Mouse (Mus musculus) adrenal gland, adult 8-10 months (tissue): ENCODE data around the gene Clk2. TPM values are rescaled to one million over a fixed set of nuclear protein-coding genes. Genes with fewer than 3 reads are reported as not detected.
A peak's percentile ranks its signal among the peaks of the same experiment; 100 is the strongest.
"Not testable (repeated sequence)": the region's sequence is repeated elsewhere in the genome, so short reads cannot be mapped to it uniquely, and the experiment has no call there.

ENCODE experiments used
- DNase-seq: peaks from one replicate; pipeline ENCODE4 v3.0.0; 2022
- total RNA-seq, 4 experiments: library from RNA; stranded (reverse); gene quantifications; 2 replicates each; pipeline ENCODE4 v1.2.4; 2022

Gene Clk2
- total RNA-seq, 4 experiments from 2014 or later, result 55.2 to 85.7 (median 71.2) TPM

DNA sequence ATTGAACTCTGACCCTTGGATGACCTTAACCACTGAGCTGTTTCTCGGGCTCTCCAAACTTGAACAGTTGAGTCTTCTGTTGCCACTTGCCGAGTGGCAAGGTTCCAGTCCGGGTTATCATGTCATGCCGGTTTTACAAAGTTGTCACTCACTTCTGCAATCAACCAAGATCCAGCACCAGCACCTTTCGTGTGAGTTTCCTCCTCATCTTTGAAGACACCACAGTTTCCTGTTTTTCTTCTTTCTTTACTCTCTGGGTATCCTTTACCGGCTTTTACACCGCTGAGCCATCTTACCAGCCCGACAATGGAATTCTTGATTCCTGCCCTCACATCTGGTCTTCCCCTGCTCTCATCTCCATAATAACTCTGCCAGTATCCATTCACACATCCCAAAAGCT is 25.8 kb downstream of the Clk2 start:
- DNase-seq, result no peak

DNA sequence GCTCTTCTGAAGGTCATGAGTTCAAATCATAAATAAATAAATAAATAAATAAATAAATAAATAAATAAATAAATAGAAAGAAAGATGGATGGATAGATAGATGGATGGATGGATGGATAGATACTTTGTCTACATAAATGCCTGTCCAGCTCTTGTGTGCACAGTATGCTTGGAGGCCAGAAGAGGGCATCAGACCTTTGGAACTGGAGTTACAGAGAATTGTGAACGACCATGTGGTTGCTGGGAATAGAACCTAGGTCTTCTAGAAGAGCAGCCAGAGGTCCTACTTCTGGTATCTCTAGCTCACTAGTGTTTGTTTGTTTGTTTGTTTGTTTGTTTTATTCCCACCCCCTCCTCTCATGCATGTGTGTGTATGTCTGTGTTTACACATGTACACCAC is 28.8 kb downstream of the Clk2 start:
- DNase-seq, result no peak

DNA sequence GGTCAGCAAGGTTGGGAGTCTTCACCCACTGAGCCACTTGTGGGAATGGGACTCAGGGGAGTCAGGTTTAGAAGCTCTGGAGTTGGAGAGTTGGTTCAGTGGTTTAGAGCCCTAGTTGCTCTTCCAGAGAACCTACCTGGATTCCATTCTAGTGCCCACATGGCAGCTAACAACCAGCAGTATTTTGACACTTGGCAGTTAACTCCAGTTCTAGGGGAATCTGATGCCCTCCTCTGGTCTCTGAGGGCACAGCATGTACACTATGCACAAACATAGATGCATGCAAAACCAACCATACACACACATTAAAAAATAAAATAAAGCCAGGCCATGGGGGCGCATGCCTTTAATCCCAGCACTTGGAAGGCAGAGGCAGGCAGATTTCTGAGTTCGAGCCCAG is 29.3 kb downstream of the Clk2 start:
- no peak for DNase-seq

DNA sequence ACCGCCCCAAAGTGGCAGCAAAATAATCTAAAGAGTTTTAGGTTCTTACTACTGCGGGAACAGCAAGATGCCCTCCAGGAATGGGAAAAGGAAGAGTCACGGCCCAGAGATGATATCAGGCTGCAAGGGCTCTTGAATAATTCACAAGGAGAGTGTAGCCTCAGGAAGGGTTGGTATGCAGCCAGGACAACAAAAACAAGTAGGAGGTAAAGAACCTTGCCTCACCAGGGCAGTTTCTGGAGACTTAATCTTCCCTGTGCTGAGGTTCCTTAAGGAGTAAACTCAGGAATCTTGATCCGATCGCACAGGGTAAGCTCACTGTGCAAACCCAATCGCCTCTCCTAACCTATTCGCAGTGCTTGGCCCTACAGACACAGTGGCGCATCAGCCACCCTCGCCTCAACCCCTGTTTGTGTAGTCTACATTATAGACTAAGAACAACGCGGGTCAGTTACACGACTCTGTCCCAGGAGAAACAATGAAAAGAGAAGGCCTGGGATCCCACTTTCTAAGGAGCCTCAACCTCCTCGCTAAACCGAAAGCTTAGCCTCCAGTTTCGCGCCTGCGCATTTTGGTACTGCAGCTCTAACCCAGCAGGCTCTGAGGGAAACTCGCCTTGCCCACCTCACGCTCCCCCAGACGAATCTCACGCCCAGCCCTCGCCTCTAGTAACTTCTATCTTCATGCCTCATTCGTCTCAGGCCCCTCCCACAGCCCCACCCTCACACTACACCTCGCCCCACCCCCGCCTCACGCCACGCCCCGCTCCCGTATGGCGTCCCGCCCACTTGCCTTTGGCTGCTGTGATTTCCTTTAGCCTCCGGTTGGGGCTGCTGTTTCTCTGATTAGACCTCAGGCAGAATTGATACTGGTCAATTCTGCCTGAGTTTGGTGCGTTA is 31.6 kb downstream of the Clk2 start:
- peak; percentile 86 for DNase-seq

DNA sequence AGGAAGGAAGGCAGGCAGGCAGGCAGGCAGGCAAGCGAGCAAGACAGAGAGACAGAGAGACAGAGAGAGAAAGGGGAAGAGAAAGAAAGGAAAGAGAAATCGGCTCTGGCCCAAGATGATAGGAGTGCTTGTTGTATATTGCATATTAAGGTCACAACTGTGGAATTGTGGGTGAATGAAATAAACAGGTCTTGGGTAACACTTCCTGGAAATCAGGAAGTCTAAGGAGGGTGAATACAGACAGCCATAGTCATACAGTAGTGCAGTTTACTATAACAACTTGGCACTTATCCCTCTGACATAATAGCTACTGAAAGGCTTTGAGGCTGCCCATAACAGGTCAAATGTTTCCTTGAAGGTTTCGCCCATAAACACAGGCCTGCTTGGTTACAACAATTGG is 35.2 kb downstream of the Clk2 start:
- no peak for DNase-seq

DNA sequence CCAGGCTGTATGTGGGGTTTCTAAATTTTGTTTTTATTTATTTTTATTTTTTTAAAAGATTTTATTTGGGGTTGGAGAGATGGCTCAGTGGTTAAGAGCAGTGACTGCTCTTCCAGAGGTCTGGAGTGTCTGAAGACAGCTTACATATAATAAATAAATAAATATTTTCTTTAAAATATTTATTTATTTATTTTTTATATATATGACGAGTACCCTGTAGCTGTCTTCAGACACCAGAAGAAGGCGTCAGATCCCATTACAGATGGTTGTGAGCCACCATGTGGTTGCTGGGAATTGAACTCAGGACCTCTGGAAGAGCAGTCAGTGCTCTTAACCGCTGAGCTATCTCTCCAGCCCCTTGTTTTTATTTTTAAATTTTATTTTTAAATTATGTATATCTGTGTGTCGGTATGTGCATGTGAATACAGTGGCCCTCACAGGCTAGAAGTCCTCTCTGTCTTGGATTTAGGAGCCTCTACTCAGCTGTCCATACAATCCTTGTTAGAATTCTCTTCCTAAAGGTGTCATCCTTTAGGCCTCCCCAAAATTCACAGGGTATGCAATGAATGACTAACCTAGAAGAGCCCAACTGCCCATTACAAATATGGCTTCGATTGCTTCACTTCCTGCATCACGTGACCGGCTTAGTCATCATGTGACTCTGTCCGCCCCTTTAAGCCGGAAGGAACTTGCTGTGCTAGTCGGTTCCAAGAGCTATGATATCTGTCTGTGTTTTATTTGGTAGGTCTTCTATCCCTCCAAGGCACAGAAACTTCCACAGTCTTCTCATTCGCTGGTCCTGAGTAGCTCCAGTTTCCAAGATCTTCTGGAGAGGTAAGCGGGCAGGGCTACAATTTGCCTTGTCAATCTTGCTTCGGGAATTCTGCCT is 37.9 kb downstream of the Clk2 start, which contains the start of gene Gba:
Gba (plus strand) TSS at position 676 of the 889 bp plus-strand sequence.
- DNase-seq, result peak; percentile 77

DNA sequence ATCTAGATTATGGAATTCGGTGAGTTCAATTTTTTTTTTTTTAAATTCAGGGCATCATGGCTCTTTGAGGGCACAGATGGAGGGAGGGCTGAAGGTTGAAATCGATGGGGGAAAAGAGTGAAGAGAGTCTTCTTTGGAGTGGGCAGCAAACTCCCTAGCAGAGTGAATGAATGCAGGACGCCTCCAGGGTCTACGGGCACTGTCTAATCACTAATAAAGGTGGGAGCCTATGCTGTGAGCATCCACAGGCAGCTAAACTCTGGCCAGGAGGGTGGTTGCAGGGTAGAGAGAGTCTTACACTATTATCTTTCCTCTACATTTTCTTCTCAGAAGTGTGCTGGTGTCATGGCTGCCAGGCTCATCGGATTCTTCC is 38.5 kb downstream of the Clk2 start:
- no peak for DNase-seq

DNA sequence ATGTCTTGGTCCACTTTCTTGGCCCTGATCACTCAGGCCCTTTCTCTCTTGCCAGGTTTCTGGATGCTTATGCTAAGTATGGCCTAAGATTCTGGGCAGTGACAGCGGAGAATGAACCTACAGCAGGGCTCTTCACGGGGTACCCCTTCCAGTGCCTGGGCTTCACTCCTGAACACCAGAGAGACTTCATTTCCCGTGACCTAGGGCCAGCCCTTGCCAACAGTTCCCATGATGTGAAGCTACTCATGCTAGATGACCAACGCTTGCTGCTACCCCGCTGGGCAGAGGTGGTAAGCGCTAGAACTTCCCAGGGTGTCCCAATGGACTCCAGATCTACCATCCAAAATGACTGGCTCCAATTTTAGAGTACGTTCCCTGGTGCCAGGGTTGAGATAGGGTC is 41.5 kb downstream of the Clk2 start:
- DNase-seq, result no peak

DNA sequence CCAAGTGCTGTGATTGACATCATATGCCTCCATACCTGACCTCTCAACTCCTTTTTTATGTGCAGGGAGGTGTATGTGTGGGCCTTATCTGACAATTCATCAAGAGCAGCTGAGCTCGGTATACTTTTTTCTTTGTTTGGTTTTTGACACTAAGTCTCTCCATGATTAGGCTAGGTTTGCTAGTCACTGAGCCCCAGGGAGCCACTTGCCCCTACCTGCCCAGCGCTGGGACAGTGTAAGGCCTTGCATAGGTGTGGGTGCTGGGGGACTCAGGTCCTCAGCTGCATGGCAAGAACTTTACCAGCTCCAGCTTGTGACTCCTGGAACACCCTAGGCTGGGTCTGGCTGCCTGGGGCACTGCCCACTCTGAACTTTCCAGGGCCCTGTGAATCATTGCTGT is 42.1 kb downstream of the Clk2 start:
- DNase-seq, result no peak

DNA sequence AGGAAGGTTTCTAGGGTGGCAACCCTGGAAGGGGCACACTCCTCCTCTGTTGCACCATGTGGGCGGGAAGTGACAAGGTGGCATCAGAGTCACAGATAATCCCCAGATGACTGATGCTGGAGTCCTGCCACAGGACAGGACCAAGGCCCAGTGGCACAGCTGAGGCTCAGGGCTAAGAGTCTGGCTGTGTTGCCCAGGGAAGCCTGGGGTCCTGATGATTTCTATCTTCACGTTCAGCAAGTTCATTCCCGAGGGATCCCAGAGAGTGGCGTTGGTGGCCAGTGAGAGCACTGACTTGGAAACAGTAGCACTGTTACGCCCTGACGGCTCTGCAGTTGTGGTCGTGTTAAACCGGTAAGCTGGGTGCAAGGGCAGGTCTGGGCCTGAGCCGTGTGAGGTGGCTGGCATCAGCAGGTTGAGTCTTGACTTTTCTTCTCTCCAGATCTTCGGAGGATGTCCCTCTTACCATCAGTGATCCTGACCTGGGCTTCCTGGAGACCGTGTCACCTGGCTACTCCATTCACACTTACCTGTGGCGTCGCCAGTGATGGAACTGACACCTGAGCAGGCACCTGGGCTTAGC is 43.6 kb downstream of the Clk2 start:
- no peak for DNase-seq

DNA sequence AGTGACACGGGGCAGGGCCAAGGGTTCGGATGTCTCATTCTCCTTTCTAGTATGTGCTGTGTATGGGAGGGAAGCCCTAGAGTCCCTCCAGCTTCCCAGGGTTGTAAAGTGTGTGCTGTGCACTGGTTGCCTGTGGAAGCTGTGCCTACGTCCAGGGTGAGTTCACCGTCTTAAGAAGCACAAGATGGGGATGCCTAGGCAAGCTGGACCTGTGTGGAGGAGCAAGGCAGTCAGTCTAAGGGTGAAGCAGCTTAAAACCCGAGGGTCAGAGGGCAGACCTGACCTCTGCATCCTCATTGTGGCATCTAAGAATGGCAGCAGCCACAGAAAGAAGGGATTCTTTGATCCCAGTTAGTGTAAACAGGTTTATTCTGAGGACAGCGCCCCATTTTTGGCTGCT is 44.1 kb downstream of the Clk2 start:
- DNase-seq, result no peak

DNA sequence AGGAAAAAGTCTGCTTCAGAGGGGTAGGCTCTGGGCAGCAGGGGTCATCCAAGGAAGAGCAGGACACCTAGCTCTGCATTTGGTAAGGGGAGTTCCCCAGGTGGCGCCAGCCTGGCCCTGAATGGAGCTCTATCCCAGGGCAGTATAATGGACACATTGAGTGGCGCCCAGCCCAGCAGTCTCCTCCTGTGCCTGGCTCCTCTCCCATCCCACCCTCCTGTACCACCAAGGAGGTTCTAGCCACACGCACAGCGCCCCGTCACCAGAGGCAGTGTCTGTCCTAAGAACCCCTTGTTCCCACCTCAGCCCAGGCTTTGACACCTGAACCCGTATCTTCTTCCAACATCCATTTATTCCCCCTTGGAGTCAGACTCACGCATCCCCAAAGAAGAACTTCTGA is 45.1 kb downstream of the Clk2 start:
- no peak for DNase-seq

DNA sequence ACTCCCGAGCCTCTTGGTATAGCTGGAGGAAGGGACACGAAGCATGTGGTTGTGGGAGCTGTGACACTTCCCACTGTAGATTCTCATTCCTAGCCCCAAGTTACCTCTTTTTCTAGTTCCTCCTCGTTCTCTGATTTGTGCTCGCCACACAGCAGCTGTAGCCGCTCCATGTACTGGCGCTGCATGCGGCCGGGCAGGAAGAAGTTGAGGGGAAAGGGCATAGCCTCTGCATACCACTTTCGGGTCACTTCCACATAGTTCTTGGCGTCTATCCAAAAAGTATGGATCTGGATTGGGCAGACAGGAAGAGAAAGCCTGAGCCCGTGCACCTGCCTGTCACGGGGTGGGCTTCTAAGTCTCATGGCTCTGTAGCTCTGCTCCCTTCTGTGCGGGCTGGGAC is 45.6 kb downstream of the Clk2 start:
- DNase-seq, result no peak

DNA sequence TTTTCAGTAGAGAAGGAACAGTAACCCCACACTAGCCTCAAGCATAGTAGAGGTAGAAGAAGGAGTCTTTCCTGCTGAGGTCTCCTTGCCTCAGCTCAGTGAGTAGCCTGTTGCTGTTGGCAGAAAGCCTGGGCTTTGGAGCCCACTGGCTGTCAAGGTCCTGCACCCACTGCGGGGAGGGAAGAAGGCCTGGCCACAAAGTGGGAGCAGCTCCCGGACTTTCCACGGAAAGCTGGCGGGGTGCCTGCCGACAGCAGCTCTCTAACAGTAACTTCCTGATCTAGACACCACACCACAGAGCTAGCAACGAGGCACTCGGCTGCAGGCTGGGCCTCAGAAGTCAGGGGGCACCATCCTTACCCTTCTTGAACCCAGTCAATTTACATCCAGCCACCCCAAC is 46.1 kb downstream of the Clk2 start:
- no peak for DNase-seq

DNA sequence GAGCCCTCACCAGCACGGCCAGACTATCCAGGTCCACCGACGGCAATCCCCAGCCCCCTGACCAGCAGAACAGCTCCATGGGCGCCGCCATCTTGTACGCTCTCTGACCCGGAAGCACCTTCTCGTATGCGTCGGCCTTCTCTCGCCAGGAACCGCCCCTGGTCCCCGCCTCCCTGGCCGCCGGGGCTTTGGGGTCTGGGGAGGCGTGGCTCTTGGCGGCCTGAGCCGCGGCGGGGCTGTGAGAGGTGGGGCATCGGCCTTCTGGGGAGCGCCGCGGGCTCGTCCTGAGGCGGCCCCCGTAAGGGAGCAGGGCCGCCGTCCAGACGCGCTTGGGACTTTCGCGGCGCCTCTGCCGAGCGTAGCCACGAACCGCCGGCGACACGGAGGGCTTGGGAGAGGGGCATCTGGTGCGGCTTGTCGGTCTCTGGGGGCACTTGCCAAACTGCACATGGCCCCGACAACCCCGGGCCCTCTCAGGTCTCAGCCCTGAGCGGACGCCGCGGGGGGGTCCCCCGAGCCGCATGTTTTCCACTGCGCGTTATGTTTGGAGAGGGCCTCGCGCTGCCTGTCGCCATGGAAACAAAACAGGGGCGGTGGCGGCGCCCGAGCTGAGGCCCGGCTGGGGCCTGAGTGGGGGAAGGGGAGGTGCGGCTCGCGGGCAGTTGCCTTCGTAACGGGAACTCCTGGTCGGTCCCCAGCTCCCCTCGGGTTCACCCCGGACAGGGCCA is 49.4 kb downstream of the Clk2 start:
- peak; percentile 90 for DNase-seq

DNA sequence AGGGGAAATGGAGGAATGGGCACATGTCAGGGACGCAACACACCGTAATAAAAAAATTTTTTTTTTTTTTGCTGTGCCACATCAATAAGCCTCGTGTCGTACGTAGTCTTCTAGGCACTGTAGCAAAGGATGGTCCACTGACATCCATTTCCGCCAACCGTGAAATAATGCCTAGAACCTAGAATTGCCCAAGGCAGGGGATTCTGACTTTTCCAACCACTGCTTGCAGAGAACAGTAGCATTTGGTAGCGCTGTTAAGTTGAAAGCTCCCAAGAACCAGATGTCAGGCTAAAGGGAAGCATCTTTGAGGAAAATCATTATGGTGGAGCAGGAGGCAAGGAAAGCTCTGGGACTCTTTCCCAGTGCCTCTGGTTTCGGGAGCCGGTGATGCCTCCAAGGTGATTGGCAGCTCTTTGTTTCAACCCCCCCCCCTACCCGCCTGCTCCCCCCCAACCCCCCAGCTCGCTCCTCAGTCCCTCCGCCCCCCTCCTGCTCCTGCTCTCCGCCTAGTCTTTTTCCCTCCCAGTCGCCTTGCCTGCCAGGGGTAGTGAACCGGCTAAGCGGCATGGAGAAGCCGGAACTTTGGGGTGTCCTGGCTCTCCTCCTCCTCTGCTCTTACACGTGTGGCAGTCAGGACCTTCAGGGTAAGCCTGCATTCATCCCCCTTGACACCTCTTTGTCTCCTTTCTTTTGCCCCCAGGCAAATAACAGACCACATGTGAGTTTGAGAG is 50.3 kb downstream of the Clk2 start, which contains the start of gene Thbs3:
Thbs3 (plus strand) TSS at position 500 of the 731 bp plus-strand sequence.
- no peak for DNase-seq

DNA sequence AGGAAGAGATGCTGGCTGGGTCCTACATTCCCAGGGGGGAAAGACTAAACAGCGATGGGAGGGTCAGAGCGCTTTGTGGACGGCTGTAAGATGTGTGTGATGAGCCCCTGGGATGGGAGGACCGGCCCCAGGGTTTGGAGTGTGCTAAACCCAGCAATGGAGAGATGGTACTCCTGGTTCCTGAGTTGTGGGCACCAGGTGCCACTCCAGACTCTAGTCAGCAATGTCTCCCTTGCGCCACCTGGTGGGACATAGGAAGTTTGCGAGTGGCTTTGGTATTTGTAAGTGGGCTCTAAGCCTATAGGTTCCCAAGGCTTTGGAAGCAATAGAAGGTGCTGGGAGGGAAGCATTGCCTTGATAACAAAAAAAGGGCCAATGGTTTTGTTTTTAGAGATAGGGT is 51.3 kb downstream of the Clk2 start:
- DNase-seq, result peak; percentile 51

DNA sequence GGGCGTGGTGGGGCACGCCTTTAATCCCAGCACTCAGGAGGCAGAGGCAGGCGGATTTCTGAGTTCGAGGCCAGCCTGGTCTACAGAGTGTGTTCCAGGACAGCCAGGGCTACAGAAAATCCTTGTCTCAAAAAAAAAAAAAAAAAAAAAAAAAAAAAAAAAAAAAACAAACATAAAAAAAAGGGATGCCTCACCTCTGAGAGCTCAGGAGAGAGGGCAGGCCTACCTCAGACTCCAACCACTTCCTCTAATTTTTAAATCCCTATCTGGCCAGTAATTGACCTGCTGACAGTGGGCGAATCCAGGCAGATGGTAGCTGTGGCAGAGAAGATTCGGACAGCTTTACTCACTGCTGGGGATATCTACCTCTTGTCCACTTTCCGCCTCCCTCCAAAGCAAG is 51.8 kb downstream of the Clk2 start:
- not testable (repeated sequence) for DNase-seq

DNA sequence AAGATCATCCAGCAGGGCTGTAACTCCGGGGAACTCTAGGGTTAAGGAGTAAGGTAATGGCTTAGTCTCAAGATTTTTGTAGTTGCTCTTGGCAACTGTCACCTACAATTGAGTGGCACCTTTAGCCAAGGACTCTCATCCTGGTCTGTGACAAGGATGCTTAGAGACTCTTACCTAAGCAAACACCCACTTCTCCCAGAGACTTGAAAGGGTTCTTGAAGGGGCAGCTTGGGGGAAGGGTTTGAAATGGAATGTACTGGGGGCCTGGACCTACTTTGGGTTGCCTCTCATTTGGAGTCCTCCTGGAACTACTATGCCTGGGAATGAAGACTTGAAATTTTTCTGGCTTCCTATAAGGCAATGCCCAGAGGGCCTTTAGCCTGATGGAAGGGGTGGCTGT is 53.7 kb downstream of the Clk2 start:
- DNase-seq, result no peak

DNA sequence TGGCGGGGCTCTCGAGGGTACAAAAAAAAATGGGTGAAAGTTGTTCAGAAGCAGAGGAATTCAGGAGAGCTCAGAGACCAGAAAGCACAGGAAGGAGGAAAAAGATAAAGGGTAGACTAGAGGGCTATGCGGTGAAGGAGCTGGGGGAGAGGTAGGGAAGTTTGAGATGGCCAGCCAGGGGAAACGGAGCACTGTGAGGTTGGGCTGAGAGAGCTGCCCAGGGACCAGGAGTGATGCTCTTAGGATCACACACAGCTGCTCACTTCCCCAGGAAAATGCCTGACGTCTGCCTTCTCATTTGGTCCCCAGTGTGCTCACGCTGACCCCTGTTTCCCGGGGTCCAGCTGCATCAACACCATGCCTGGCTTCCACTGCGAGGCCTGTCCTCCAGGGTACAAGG is 55.0 kb downstream of the Clk2 start:
- DNase-seq, result no peak

DNA sequence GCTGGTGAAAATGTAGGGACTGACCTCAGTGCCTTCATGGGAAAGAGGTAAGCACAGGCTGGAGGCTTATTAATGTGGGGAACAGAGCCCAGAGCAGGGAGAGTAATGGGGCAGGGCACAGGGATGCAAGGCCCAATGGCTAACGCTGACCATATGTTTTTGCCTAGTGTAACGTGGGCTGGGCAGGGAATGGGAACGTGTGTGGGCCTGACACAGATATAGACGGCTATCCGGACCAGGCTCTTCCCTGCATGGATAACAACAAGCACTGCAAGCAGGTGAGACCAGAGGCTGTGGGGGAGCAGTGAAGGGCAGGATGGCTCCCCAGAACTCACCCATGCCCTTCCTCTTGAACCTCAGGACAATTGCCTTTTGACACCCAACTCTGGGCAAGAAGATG is 56.6 kb downstream of the Clk2 start:
- DNase-seq, result no peak

DNA sequence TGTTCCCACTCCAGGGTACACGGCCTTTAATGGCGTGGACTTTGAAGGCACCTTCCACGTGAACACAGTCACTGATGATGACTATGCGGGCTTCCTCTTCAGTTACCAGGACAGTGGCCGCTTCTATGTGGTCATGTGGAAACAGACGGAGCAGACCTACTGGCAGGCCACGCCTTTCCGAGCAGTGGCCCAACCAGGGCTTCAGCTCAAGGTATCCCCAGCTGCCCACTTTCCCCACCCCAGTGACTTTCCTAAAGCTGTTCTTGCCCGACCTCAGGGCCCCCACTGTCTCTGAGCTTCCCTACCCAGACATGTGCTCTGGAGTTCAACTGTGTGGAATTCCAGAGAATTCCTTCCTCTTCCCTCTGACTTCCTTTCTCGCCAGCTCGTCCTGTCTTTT is 60.2 kb downstream of the Clk2 start:
- DNase-seq, result no peak
